In the genomic region with DNA sequence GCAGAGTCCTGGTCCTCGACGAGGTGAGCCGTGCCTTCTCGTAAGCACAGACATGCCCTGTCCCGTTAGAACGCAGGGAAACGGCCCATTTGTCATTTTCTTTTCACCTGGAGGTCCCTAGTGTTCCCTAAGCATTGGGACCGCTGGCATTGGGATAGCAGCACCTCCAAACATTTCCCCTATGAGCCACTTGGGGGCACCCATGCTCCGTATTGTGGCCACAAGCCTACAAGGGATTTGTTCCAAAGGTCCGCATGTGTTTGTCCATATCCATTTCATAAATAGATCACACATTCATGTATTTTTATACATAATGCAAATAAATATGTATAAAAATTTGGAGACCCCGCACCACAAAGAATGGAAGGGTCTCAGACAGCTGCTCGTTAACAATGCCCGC, we compare ENCODE assay signal across 9 mouse cellular contexts. TPM values are rescaled to one million over a fixed set of nuclear protein-coding genes. Genes with fewer than 3 reads are reported as not detected.
A peak's percentile ranks its signal among the peaks of the same experiment; 100 is the strongest.
DNase-seq lines count a peak whose midpoint lies in the region; ATAC-seq and TF ChIP-seq lines count a peak whose summit lies in the region.
"Had no signal": no experiment of that assay in that cellular context is flagged by ENCODE, and none has a peak within 500 bp of the region (broad histone marks: within the 10 kb centered on the region; RNA-seq: fewer than 3 reads in every experiment).

No protein-coding gene starts in this region.

- no peaks in the 10 kb centered on the region for H3K36me3 ChIP-seq in heart, embryonic 12.5 days
- H3K36me3 ChIP-seq: stomach, embryonic 15.5 days had no signal

- TF ChIP-seq CTCF in Patski (IDR thresholded peaks at IDR 0.05), result peak; percentile 92

- in situ Hi-C loops in Patski (cut with MboI; ENCODE audit: low pct_unique_long_range_greater_than_20kb), result loop anchor here (5.0 to 25.0 kb wide), 2 partner anchors 326 to 526 kb away; no protein-coding TSS in a partner anchor

- POLR2A ChIA-PET in Patski (lab: Charles Lee), result no interaction called here

- H3K4me2 ChIP-seq in heart, embryonic 12.5 days, result no peak overlapping the region
- H3K4me2 ChIP-seq: stomach, embryonic 15.5 days had no signal

- intact Hi-C loops in heart, postnatal 10 days (cut with DNase I), result loop anchor here (10.0 kb wide), 1 partner anchor 323 kb away; no protein-coding TSS in a partner anchor

- H3K9me3 ChIP-seq in heart, embryonic 12.5 days (replicated peaks), result peaks cover 3% of the 10 kb centered on the region; the same call in 1 of the 2 replicates
- H3K9me3 ChIP-seq: stomach, embryonic 15.5 days had no signal

- peaks cover 5% of the 10 kb centered on the region; the same call in 1 of the 2 replicates for H3K4me1 ChIP-seq in heart, embryonic 12.5 days (replicated peaks)

- no peak overlapping the region for H3K27ac ChIP-seq in heart, embryonic 12.5 days (ENCODE audit: poor library complexity, severe bottlenecking)
- H3K27ac ChIP-seq: stomach, embryonic 15.5 days had no signal

- CTCF ChIA-PET in Patski (lab: Charles Lee), result interaction anchor here (1.6 to 2.7 kb wide), 2 partner anchors 461 to 524 kb away, joined by 4 to 11 read pairs; no protein-coding TSS in a partner anchor

- no peak overlapping the region for H3K4me3 ChIP-seq in heart, embryonic 12.5 days
- H3K4me3 ChIP-seq: stomach, embryonic 15.5 days had no signal

- no peak for ATAC-seq in heart, embryonic 12.5 days (ENCODE audit: insufficient number of reproducible peaks, low FRiP score)
- no peak for ATAC-seq in Patski
- peak; percentile 64 for ATAC-seq in megakaryocyte progenitor cell, adult 5-6 weeks (replicated peaks; ENCODE audit: poor library complexity)

- H3K9ac ChIP-seq in heart, embryonic 12.5 days, result no peak overlapping the region
- H3K9ac ChIP-seq: stomach, embryonic 15.5 days had no signal

- H3K27me3 ChIP-seq in heart, embryonic 12.5 days (replicated peaks), result peaks cover 31% of the 10 kb centered on the region
- H3K27me3 ChIP-seq in Patski, result peaks cover 17% of the 10 kb centered on the region

- WGBS in heart, embryonic 12.5 days, result 21% methylated on average over 13 of the region's 13 CpGs
- 23% methylated on average over 13 of the region's 13 CpGs for WGBS in large intestine, adult 2 months

- DNase-seq in heart, adult 8-10 months (ENCODE audit: low spot score), result peak; percentile 35
- DNase-seq in Patski (ENCODE audit: low read depth, low spot score), result no peak
- DNase-seq in embryo, embryonic 11 days, result peak; percentile 81
- peak; percentile 75 to 77 for DNase-seq in heart, postnatal 10 days
- peak; percentile 29 for DNase-seq in large intestine, adult 2 months (ENCODE audit: low read depth, low spot score)
- peak; percentile 9 for DNase-seq in thymus, postnatal 0 days (ENCODE audit: low spot score)

RNA-seq across cellular contexts. Expression of gene Adgrd1, which starts 35.0 kb away (rescaled TPM):
- 1 to 10 TPM; 3.3 to 4.8 (median 4.1) TPM for total RNA-seq in heart, adult 8-10 months (2022)
- 0.31 and 0.54 TPM in 2 replicates for polyA plus RNA-seq in heart, embryonic 12.5 days (2016; fragmentation: Nextera tagmentation; extraction: Ambion mirVana)
- polyA plus RNA-seq in Patski (2021), result 0.01 TPM
- 1 to 10 TPM; 6.5 to 8.5 TPM for total RNA-seq in heart, postnatal 10 days (2021)
- 8.0 and 11.0 TPM in 2 replicates for polyA plus RNA-seq in large intestine, adult 2 months (2012; rRNA removed)
- total RNA-seq in megakaryocyte progenitor cell, adult 5-6 weeks (2015), result 0.15 and 0.59 TPM in 2 replicates
- total RNA-seq in megakaryocyte progenitor cell, adult 5-6 weeks (2017), result 0.50 and 0.51 TPM in 2 replicates
- polyA plus RNA-seq in thymus, postnatal 0 days (2015; fragmentation: Nextera tagmentation; extraction: Ambion mirVana), result 0.68 and 0.72 TPM in 2 replicates

RNA-seq across cellular contexts. Expression of gene Ran, which starts 41.7 kb away (rescaled TPM):
- total RNA-seq in heart, adult 8-10 months (2022), result 100 to 1,000 TPM in 2 of 4 experiments, 10 to 100 TPM in 2; 97.6 to 107 (median 102) TPM
- 426 and 432 TPM in 2 replicates for polyA plus RNA-seq in heart, embryonic 12.5 days (2016; fragmentation: Nextera tagmentation; extraction: Ambion mirVana)
- polyA plus RNA-seq in Patski (2021), result 609 TPM
- total RNA-seq in heart, postnatal 10 days (2021), result 100 to 1,000 TPM; 121 TPM
- 82.9 and 97.4 TPM in 2 replicates for polyA plus RNA-seq in large intestine, adult 2 months (2012; rRNA removed)
- total RNA-seq in megakaryocyte progenitor cell, adult 5-6 weeks (2015), result 583 and 587 TPM in 2 replicates
- total RNA-seq in megakaryocyte progenitor cell, adult 5-6 weeks (2017), result 525 and 594 TPM in 2 replicates
- polyA plus RNA-seq in thymus, postnatal 0 days (2015; fragmentation: Nextera tagmentation; extraction: Ambion mirVana), result 586 and 661 TPM in 2 replicates

RNA-seq across cellular contexts. Expression of gene Stx2, which starts 53.2 kb away (rescaled TPM):
- total RNA-seq in heart, adult 8-10 months (2022), result 10 to 100 TPM; 10.0 to 15.5 (median 12.4) TPM
- 19.3 and 21.3 TPM in 2 replicates for polyA plus RNA-seq in heart, embryonic 12.5 days (2016; fragmentation: Nextera tagmentation; extraction: Ambion mirVana)
- 62.1 TPM for polyA plus RNA-seq in Patski (2021)
- 10 to 100 TPM; 20.0 to 23.2 TPM for total RNA-seq in heart, postnatal 10 days (2021)
- polyA plus RNA-seq in large intestine, adult 2 months (2012; rRNA removed), result 8.9 TPM in 2 replicates
- 12.6 and 19.4 TPM in 2 replicates for total RNA-seq in megakaryocyte progenitor cell, adult 5-6 weeks (2015)
- total RNA-seq in megakaryocyte progenitor cell, adult 5-6 weeks (2017), result 24.3 and 26.0 TPM in 2 replicates
- 12.6 and 13.7 TPM in 2 replicates for polyA plus RNA-seq in thymus, postnatal 0 days (2015; fragmentation: Nextera tagmentation; extraction: Ambion mirVana)
